Mouse (Mus musculus) thymus, postnatal 36 days (tissue): ENCODE results near the gene Nod1.

Experiments
- DNase-seq, 2 experiments: peaks; one replicate each; pipeline ENCODE4 v3.0.0; 2022; ENCODE audit warnings: mixed read lengths in 2 of 2

Gene Nod1

DNA sequence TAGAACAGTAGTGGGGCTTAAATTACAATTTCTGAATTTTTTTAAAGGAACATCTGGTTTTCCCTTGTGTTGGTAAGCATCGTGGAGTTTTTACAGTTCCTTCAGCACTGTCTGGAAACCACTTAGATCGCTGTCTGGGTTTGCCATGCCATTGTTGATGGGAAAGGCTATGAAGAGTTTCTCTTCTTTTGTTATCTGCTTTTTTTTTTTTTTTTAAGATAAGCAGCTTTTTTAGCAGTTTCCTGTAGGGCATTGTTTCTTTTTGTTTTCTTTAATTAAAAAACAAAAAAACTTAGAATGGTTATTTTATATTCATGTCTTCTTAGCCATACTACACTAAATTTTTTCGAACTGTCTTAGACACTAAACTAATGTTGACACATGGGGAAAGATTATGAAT, 94.8 kb downstream of the Nod1 start:
- DNase-seq: no peak

DNA sequence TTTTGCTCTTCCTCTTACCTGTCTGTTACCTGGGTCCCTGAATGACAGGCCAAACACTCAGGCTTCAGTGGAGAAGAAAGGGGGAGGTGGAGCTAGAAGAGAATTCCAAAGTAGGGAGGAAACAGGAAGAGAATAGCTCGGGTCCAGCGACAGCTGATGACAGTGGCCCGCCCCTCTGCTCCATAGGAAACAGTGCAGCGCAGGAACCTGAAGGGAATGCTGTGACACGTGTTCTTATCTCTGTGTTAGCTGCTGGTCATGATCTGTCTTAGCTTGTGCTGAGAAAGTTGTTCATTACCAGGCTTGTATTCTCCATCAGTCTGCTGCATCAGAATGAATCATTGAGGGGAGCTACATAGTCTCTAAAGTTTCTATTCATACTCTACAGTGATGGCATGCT, 95.6 kb downstream of the Nod1 start:
- DNase-seq: no peak
